Mouse (Mus musculus): ENCODE results near the gene Dagla.

DNA sequence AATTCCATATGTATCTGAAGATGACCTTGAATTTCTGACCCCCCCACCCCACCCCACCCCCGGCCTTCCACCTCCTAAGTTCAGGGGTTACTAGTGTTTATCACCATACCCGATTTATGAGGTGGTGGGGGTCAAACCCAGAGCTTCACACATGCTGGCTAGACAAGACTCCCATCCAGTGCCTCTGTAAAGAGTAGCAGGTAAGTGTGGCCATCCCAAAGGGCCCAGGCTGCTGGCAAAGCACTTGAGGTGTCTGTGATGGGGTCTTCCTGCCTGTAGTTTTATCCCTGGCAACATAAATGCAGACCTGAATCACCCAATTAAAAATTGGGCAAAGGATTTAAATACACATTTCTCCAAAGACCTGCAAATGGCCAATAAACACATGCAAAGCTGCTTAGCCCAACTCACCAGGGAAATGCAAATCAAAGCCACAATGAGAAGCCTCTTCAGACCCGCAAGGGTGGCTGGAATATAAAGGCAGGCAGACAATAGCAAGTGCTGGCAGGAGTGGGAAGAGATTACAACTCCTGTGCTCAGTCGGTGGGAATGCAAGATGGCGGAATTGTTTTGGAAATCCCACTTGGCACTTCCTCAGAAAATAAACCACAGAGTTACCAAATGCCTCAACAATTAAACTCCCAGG lies 43.1 kb upstream of the Dagla start:
- TF ChIP-seq EP300 (IDR thresholded peaks at IDR 0.05; ENCODE audit: insufficient read depth, low read depth, low read length) (no peak), POLR2A (IDR thresholded peaks at IDR 0.05; ENCODE audit: insufficient read depth, low read depth, low read length) (no peak)

Data from heart, adult 2 months (tissue).